Mouse (Mus musculus) intestine, embryonic 16.5 days (tissue): ENCODE measurements around the gene Gm44. TPM values are rescaled to one million over a fixed set of nuclear protein-coding genes. Genes with fewer than 3 reads are reported as not detected.
"Not testable (repeated sequence)": the region's sequence is repeated elsewhere in the genome, so short reads cannot be mapped to it uniquely, and the experiment has no call there.

Experiments
- ATAC-seq: fragments of 200-750 bp; cut with Nextera tagmentation; 2 replicates; pipeline ENCODE4 v1.8.0; 2017; ENCODE audit warnings: moderate TSS enrichment, moderate library complexity
- H3K27ac ChIP-seq: fragments of 300-500 bp; sonication (generic); 2 replicates; pipeline ENCODE4 v1.5.1; 2014; ENCODE audit warnings: mild to moderate bottlenecking, low read length
- H3K27me3 ChIP-seq: fragments of 300-500 bp; sonication (generic); replicated peaks from 2 replicates; pipeline ENCODE4 v1.6.1; 2014; ENCODE audit warnings: low read length, control low read depth, mixed read lengths; ENCODE audit not compliant: control insufficient read depth, insufficient read depth
- H3K36me3 ChIP-seq: fragments of 300-500 bp; sonication (generic); 2 replicates; pipeline ENCODE4 v1.6.1; 2014; ENCODE audit warnings: low read length, control low read depth; ENCODE audit not compliant: control insufficient read depth, insufficient read depth
- H3K4me1 ChIP-seq: fragments of 300-500 bp; sonication (generic); 2 replicates; pipeline ENCODE4 v1.6.1; 2014; ENCODE audit warnings: low read length, control low read depth, mixed read lengths; ENCODE audit not compliant: control insufficient read depth, insufficient read depth
- H3K4me2 ChIP-seq: fragments of 300-500 bp; sonication (generic); 2 replicates; pipeline ENCODE4 v1.6.1; 2014; ENCODE audit warnings: low read depth, low read length, control low read depth
- H3K4me3 ChIP-seq: fragments of 300-500 bp; sonication (generic); 2 replicates; pipeline ENCODE4 v1.5.1; 2014; ENCODE audit warnings: mild to moderate bottlenecking, low read length
- H3K9ac ChIP-seq: fragments of 300-500 bp; sonication (generic); 2 replicates; pipeline ENCODE4 v1.6.1; 2014; ENCODE audit warnings: low read depth, low read length
- H3K9me3 ChIP-seq: fragments of 300-500 bp; sonication (generic); 2 replicates; pipeline ENCODE4 v1.6.1; 2016; ENCODE audit warnings: low read length, control low read depth; ENCODE audit not compliant: control insufficient read depth
- WGBS: fragments of 180-500 bp; shearing (Covaris S2); extraction: QIAGEN DNeasy Blood & Tissue Kit; methylation state at CpG from one replicate; pipeline ENCODE4 v1.1.7; 2014; 5-methylcytosine and 5-hydroxymethylcytosine counted together
- polyA plus RNA-seq: library from polyadenylated mRNA; unstranded; fragments of >200 nt; fragmentation: Nextera tagmentation; extraction: Ambion mirVana; gene quantifications from 2 replicates; pipeline ENCODE4 v1.2.1, GENCODE M21; 2015

Gm44 gene
- polyA plus RNA-seq: not detected in 2 replicates

GRCm38 (mm10) chrX:90891842-90892241, at the start of gene Gm44:
Gene Gm44, plus strand, starts transcription at chrX:90892142.
- WGBS: 82% methylated on average over 4 of the region's 4 CpGs
- no peak for ATAC-seq
- H3K9ac ChIP-seq: no peak within 1 kb of the TSS

GRCm38 (mm10) chrX:90927989-90928388, 36.0 kb downstream of the Gm44 start:
- ATAC-seq: no peak
- no peak overlapping the region for H3K27ac ChIP-seq
- no peaks in the 10 kb centered on the region for H3K4me1 ChIP-seq
- no peaks in the 10 kb centered on the region for H3K27me3 ChIP-seq
- 59% methylated on average over 1 of the region's 1 CpGs for WGBS
- H3K36me3 ChIP-seq: no peaks in the 10 kb centered on the region
- H3K4me2 ChIP-seq: no peak overlapping the region
- no peaks in the 10 kb centered on the region for H3K9me3 ChIP-seq
- no peak overlapping the region for H3K9ac ChIP-seq
- H3K4me3 ChIP-seq: no peak overlapping the region

More at GRCm38 (mm10) chrX:90891842-90892241, at the start of gene Gm44:
- no peaks in the 10 kb centered on the region for H3K27me3 ChIP-seq
- no peaks in the 10 kb centered on the region for H3K4me1 ChIP-seq
- no peak within 1 kb of the TSS for H3K4me3 ChIP-seq
- H3K4me2 ChIP-seq: no peak within 1 kb of the TSS
- H3K27ac ChIP-seq: no peak within 1 kb of the TSS
- no peaks in the 10 kb centered on the region for H3K36me3 ChIP-seq
- H3K9me3 ChIP-seq: no peaks in the 10 kb centered on the region

GRCm38 (mm10) chrX:90938211-90938610, 46.3 kb downstream of the Gm44 start:
- not testable (repeated sequence) for H3K36me3 ChIP-seq, H3K4me3 ChIP-seq, H3K27ac ChIP-seq, H3K4me1 ChIP-seq, H3K27me3 ChIP-seq, H3K9me3 ChIP-seq, H3K4me2 ChIP-seq, ATAC-seq, H3K9ac ChIP-seq
- WGBS: 68% methylated on average over 2 of the region's 2 CpGs
